Mouse (Mus musculus) embryonic fibroblast, embryonic 13.5 days (primary cell): ENCODE measurements around the gene Smdt1.

ENCODE experiments used
- CTCF ChIP-seq: IDR thresholded peaks from 2 replicates; pipeline ENCODE4 v1.5.1; 2011; ENCODE audit warnings: mild to moderate bottlenecking, control low read depth, low read length, moderate library complexity, borderline replicate concordance; ENCODE audit not compliant: insufficient read depth
- POLR2A ChIP-seq: IDR thresholded peaks from 2 replicates; pipeline ENCODE4 v1.6.1; 2011; ENCODE audit warnings: low read depth, mild to moderate bottlenecking, control low read depth, low read length, moderate library complexity

- TF ChIP-seq POLR2A (no peak), CTCF (no peak)
These were observed 391 bp downstream of the Smdt1 start for GRCm38 (mm10) chr15:82339150-82339549.
